Mouse (Mus musculus) midbrain, postnatal 0 days (tissue): ENCODE data around the gene Cyth3. TPM values are rescaled to one million over a fixed set of nuclear protein-coding genes. Genes with fewer than 3 reads are reported as not detected.

Source experiments
- ATAC-seq: fragments of 200-750 bp; cut with Nextera tagmentation; 2 replicates; pipeline ENCODE4 v1.8.0; 2017; ENCODE audit warnings: moderate number of reproducible peaks, mild to moderate bottlenecking, moderate TSS enrichment, moderate library complexity; ENCODE audit not compliant: low FRiP score
- DNase-seq: peaks from one replicate; pipeline ENCODE4 v3.0.0-alpha.2; 2015; ENCODE audit warnings: low spot score
- H3K27ac ChIP-seq: fragments of 300-500 bp; sonication (generic); 2 replicates; pipeline ENCODE4 v1.5.1; 2014; ENCODE audit warnings: low read depth, mild to moderate bottlenecking, low read length, mixed read lengths
- H3K27me3 ChIP-seq: fragments of 300-500 bp; sonication (generic); 2 replicates; pipeline ENCODE4 v1.6.1; 2014; ENCODE audit warnings: low read length, control low read depth, mixed read lengths; ENCODE audit not compliant: insufficient read depth
- H3K36me3 ChIP-seq: fragments of 300-500 bp; sonication (generic); 2 replicates; pipeline ENCODE4 v1.6.1; 2014; ENCODE audit warnings: low read length, control low read depth, mixed read lengths; ENCODE audit not compliant: insufficient read depth
- H3K4me1 ChIP-seq: fragments of 300-500 bp; sonication (generic); 2 replicates; pipeline ENCODE4 v1.6.1; 2014; ENCODE audit warnings: mild to moderate bottlenecking, control low read depth, antibody characterized with exemption, low read length, mixed read lengths; ENCODE audit not compliant: insufficient read depth
- H3K4me2 ChIP-seq: fragments of 300-500 bp; sonication (generic); 2 replicates; pipeline ENCODE4 v1.6.1; 2014; ENCODE audit warnings: low read depth, mild to moderate bottlenecking, low read length, mixed read lengths; ENCODE audit not compliant: poor library complexity, severe bottlenecking
- H3K4me3 ChIP-seq: fragments of 300-500 bp; sonication (generic); 2 replicates; pipeline ENCODE4 v1.5.1; 2014; ENCODE audit warnings: low read depth, mild to moderate bottlenecking, low read length, moderate library complexity
- H3K9ac ChIP-seq: fragments of 300-500 bp; sonication (generic); replicated peaks from 2 replicates; pipeline ENCODE4 v1.6.1; 2014; ENCODE audit warnings: mild to moderate bottlenecking, low read length, moderate library complexity, mixed read lengths; ENCODE audit not compliant: poor library complexity, severe bottlenecking
- H3K9me3 ChIP-seq: fragments of 300-500 bp; sonication (generic); 2 replicates; pipeline ENCODE4 v1.6.1; 2016; ENCODE audit warnings: low read length, control low read depth
- CTCF ChIP-seq: IDR thresholded peaks from 2 replicates; pipeline ENCODE4 v1.5.1; 2016; ENCODE audit warnings: antibody characterized with exemption, mild to moderate bottlenecking
- WGBS: fragments of 180-500 bp; shearing (Covaris S2); extraction: QIAGEN DNeasy Blood & Tissue Kit; methylation state at CpG from one replicate; pipeline ENCODE4 v1.1.7; 2014; 5-methylcytosine and 5-hydroxymethylcytosine counted together
- polyA plus RNA-seq: library from polyadenylated mRNA; unstranded; fragments of >200 nt; fragmentation: Nextera tagmentation; extraction: Ambion mirVana; gene quantifications from 2 replicates; pipeline ENCODE4 v1.2.1, GENCODE M21; 2015
- total RNA-seq: library from RNA; depleted of rRNA; stranded (reverse); fragments of >200 nt; gene quantifications from 2 replicates; pipeline ENCODE4 v1.2.3, GENCODE M21; 2014

Cyth3 gene
- total and polyA plus RNA-seq, 2 experiments from 2014 or later, result 34.1 to 47.8 TPM

DNA sequence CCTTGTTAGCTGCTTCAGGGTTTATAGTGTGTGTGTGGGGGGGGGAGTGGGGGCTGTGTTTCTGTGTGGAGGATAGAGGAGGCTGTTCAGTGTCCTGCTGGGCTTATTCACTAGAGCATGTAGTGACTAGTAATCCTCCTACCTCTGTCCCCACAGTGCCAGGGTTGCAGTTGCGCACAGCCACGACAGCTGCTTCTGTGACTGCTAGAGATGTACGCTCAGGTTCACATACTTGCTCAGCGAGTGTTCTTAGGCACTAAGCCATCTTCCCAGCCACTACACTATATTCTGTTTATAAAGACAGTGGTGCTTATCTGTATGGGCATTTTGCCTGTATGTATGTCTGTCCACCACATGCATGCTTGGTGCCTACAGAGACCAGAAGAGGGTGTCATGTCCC lies 55.1 kb downstream of the Cyth3 start:
- no peak overlapping the region for H3K27ac ChIP-seq
- H3K4me2 ChIP-seq, result no peak overlapping the region
- DNase-seq, result no peak
- WGBS, result 55% methylated on average over 4 of the region's 4 CpGs
- H3K27me3 ChIP-seq, result no peaks in the 10 kb centered on the region
- H3K4me1 ChIP-seq, result no peaks in the 10 kb centered on the region
- no peak for ATAC-seq
- no peak overlapping the region for H3K4me3 ChIP-seq
- no peak for TF ChIP-seq CTCF
- no peaks in the 10 kb centered on the region for H3K36me3 ChIP-seq
- no peaks in the 10 kb centered on the region for H3K9me3 ChIP-seq
- no peak overlapping the region for H3K9ac ChIP-seq

DNA sequence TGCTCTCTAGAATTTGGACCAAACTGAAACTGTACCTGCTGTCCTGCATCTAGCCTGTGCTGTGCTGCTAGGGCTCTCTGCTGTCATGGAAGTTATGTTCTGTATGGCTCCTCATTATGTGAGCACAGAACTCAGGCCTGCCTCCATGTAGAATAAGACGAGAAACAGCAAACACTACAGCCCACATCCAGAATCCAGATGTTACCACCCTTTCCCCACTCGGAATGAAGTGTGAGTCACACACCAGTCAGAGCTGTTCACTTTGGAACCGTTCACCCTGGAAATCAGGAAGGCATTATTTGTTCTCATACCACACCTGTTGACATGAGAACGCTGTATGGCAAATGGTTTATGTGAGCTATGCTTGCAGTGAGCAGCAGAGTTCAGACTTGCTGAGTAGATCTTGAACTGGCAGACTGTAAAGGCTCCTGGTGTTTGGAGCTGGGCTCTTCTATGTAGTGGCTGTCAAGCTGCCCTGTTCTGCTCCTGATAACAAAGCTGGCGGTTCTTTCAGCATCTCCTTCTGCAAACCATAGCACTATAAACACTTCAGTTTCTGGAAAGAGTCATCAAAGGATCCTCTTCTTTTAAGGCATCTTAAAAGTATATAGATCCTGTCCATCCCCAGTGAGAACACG lies 56.5 kb downstream of the Cyth3 start:
- TF ChIP-seq CTCF, result no peak
- Histone ChIP-seq H3K4me1 (no peaks in the 10 kb centered on the region), H3K4me2 (no peak overlapping the region), H3K27ac (no peak overlapping the region), H3K36me3 (no peaks in the 10 kb centered on the region), H3K27me3 (no peaks in the 10 kb centered on the region), H3K9me3 (no peaks in the 10 kb centered on the region), H3K9ac (no peak overlapping the region), H3K4me3 (no peak overlapping the region)
- DNase-seq (no peak), ATAC-seq (no peak)
- 80% methylated on average over 6 of the region's 6 CpGs for WGBS

DNA sequence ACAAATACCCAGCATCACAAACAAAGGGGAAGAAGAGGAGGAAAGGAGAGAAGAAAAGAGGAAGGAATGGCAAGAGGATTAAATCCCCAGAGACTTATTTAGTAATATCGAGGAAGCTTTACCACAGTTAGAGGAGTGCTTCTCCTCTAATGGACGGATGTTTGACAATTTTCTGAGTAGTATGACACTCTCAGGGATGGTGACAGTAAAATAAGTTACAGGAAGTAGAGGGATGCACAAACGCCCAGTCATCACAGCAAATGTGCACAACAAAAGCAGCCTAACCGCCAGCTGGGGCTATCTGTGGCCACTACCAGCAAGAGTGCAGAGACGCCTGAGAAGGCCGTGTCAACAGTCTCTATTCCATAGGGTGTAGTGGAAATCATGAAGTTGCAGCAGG lies 57.4 kb downstream of the Cyth3 start:
- no peak overlapping the region for H3K9ac ChIP-seq
- H3K9me3 ChIP-seq, result no peaks in the 10 kb centered on the region
- H3K36me3 ChIP-seq, result no peaks in the 10 kb centered on the region
- DNase-seq (no peak), ATAC-seq (no peak)
- no peaks in the 10 kb centered on the region for H3K4me1 ChIP-seq
- no peak overlapping the region for H3K4me2 ChIP-seq
- WGBS, result 60% methylated on average over 6 of the region's 6 CpGs
- no peak overlapping the region for H3K27ac ChIP-seq
- no peak overlapping the region for H3K4me3 ChIP-seq
- H3K27me3 ChIP-seq, result no peaks in the 10 kb centered on the region
- TF ChIP-seq CTCF, result no peak

DNA sequence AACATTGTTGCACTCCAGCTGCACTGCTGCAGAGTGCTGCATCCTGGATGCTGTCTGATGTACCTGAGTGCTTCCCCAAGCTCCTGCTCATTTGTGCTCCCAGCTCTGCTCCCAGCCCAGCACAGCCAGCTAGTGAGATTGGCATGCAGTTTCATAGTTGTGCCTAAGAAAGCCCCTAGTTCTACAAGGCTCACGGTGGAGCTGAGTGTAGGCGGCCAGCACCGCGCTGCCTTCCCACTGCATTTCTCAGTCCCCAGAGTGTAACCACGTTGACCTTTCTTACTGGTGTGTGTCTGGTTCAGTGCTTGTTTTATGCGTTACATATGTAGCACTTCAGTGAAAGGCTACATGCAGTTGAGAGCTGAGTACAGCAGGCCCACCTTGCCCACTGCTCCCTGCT lies 61.4 kb downstream of the Cyth3 start:
- Histone ChIP-seq H3K36me3 (peaks cover 14% of the 10 kb centered on the region), H3K27me3 (no peaks in the 10 kb centered on the region), H3K4me2 (no peak overlapping the region), H3K9ac (no peak overlapping the region), H3K9me3 (no peaks in the 10 kb centered on the region), H3K4me3 (no peak overlapping the region), H3K27ac (no peak overlapping the region), H3K4me1 (no peaks in the 10 kb centered on the region)
- DNase-seq (no peak), ATAC-seq (no peak)
- no peak for TF ChIP-seq CTCF
- WGBS, result 69% methylated on average over 6 of the region's 6 CpGs

DNA sequence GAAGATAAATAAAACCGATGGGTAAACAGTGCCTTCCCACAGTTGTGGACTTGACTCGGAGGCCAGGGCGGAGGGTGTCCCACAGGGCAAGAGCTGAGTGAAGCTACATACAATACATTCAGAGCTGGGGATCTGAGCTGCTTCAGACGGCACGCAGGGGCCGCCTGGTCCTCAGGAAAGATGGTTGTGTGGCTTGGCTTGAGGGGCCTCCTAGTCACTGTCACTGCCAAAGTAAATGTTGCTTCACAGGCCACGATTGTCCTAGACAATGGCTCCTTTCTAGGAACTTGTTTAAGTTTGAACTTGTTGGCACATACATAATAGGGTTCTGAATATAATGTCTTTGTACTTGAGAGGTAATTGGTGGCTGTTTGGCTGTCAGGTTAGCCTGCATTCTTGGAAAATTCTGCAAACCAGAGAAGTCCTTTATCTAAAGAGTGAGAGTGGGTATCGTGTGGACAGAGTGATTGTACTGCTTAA lies 62.7 kb downstream of the Cyth3 start:
- ATAC-seq, result no peak

DNA sequence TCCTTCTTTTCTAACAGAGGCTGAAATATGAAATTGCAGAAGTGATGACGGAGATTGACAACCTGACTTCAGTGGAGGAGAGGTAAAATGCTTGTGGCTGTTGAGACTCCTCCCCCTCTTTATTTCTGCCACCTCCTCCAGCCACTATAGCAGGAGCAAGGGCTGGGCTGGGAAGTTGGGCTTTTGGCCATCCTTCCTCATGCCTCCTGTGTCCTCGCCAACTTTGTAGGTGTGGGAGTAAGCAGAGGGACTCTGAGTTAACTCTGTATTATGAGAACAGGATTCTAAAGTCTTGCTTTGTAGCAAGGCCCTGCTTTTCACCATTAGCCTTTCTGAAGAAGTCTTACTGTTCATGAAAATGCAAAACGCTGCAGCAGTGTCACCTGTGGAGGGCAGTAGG lies 64.2 kb downstream of the Cyth3 start:
- TF ChIP-seq CTCF, result no peak
- Histone ChIP-seq H3K27ac (no peak overlapping the region), H3K4me3 (no peak overlapping the region), H3K4me1 (no peaks in the 10 kb centered on the region), H3K9ac (no peak overlapping the region), H3K36me3 (peaks cover 14% of the 10 kb centered on the region), H3K9me3 (no peaks in the 10 kb centered on the region), H3K27me3 (no peaks in the 10 kb centered on the region), H3K4me2 (no peak overlapping the region)
- DNase-seq, result no peak
- WGBS, result 90% methylated on average over 3 of the region's 3 CpGs
- no peak for ATAC-seq

More for the DNA sequence above, 62.7 kb downstream of the Cyth3 start:
- Histone ChIP-seq H3K4me3 (no peak overlapping the region), H3K36me3 (peaks cover 14% of the 10 kb centered on the region), H3K27ac (no peak overlapping the region), H3K9ac (no peak overlapping the region), H3K4me1 (no peaks in the 10 kb centered on the region), H3K27me3 (no peaks in the 10 kb centered on the region), H3K4me2 (no peak overlapping the region), H3K9me3 (no peaks in the 10 kb centered on the region)
- no peak for DNase-seq
- WGBS, result 77% methylated on average over 8 of the region's 8 CpGs
- no peak for TF ChIP-seq CTCF
